Mouse (Mus musculus): ENCODE data around the gene Slc12a7. TPM values are rescaled to one million over a fixed set of nuclear protein-coding genes. Genes with fewer than 3 reads are reported as not detected.

Slc12a7 gene
- polyA plus RNA-seq (2015; fragmentation: Nextera tagmentation; extraction: Ambion mirVana): 22.1 and 26.1 TPM in 2 replicates

- Histone ChIP-seq H3K4me2 (peak within 1 kb of the TSS; percentile 74), H3K27me3 (peaks cover 17% of the 10 kb centered on the region), H3K27ac (no peak within 1 kb of the TSS), H3K9ac (peak within 1 kb of the TSS; percentile 25; the same call in 1 of the 2 replicates), H3K9me3 (replicated peaks) (no peaks in the 10 kb centered on the region), H3K36me3 (no peaks in the 10 kb centered on the region), H3K4me1 (peaks cover 12% of the 10 kb centered on the region), H3K4me3 (replicated peaks) (peak within 1 kb of the TSS; percentile 40)
- peak; percentile 66 for ATAC-seq (replicated peaks; ENCODE audit: low FRiP score)
- 5% methylated on average over 47 of the region's 48 CpGs for WGBS
Observed at GRCm38 (mm10) chr13:73732742-73733700, at the start of gene Slc12a7. TSS of gene Slc12a7 (plus strand) at chr13:73733094.

GRCm38 (mm10) chr13:73683682-73684081, 49.2 kb upstream of the Slc12a7 start:
- no peak for ATAC-seq (replicated peaks; ENCODE audit: low FRiP score)
- H3K9me3 ChIP-seq (replicated peaks): no peaks in the 10 kb centered on the region
- H3K9ac ChIP-seq: no peak overlapping the region
- H3K27ac ChIP-seq: no peak overlapping the region
- 89% methylated on average over 11 of the region's 11 CpGs for WGBS
- H3K4me2 ChIP-seq: no peak overlapping the region
- no peaks in the 10 kb centered on the region for H3K36me3 ChIP-seq
- H3K4me1 ChIP-seq: peaks cover 10% of the 10 kb centered on the region; the same call in 1 of the 2 replicates
- H3K4me3 ChIP-seq (replicated peaks): no peak overlapping the region
- H3K27me3 ChIP-seq: no peaks in the 10 kb centered on the region

GRCm38 (mm10) chr13:73684412-73684811, 48.5 kb upstream of the Slc12a7 start:
- Histone ChIP-seq H3K4me2 (no peak overlapping the region), H3K9ac (no peak overlapping the region), H3K4me3 (replicated peaks) (no peak overlapping the region), H3K9me3 (replicated peaks) (no peaks in the 10 kb centered on the region), H3K27ac (no peak overlapping the region), H3K36me3 (no peaks in the 10 kb centered on the region), H3K4me1 (peaks cover 7% of the 10 kb centered on the region; the same call in 1 of the 2 replicates), H3K27me3 (no peaks in the 10 kb centered on the region)
- 59% methylated on average over 1 of the region's 1 CpGs for WGBS
- no peak for ATAC-seq (replicated peaks; ENCODE audit: low FRiP score)

GRCm38 (mm10) chr13:73685502-73685901, 47.4 kb upstream of the Slc12a7 start:
- no peaks in the 10 kb centered on the region for H3K27me3 ChIP-seq
- no peaks in the 10 kb centered on the region for H3K4me1 ChIP-seq
- no peaks in the 10 kb centered on the region for H3K9me3 ChIP-seq (replicated peaks)
- no peak overlapping the region for H3K4me2 ChIP-seq
- WGBS: 80% methylated on average over 6 of the region's 6 CpGs
- H3K27ac ChIP-seq: no peak overlapping the region
- H3K36me3 ChIP-seq: no peaks in the 10 kb centered on the region
- ATAC-seq (replicated peaks; ENCODE audit: low FRiP score): no peak
- no peak overlapping the region for H3K9ac ChIP-seq
- no peak overlapping the region for H3K4me3 ChIP-seq (replicated peaks)

- Histone ChIP-seq H3K36me3 (no peaks in the 10 kb centered on the region), H3K27ac (no peak overlapping the region), H3K4me2 (no peak overlapping the region), H3K9ac (no peak overlapping the region), H3K9me3 (replicated peaks) (no peaks in the 10 kb centered on the region), H3K4me3 (replicated peaks) (no peak overlapping the region), H3K4me1 (peaks cover 10% of the 10 kb centered on the region; the same call in 1 of the 2 replicates), H3K27me3 (no peaks in the 10 kb centered on the region)
- ATAC-seq (replicated peaks; ENCODE audit: low FRiP score): no peak
- 42% methylated on average over 3 of the region's 3 CpGs for WGBS
Observed at GRCm38 (mm10) chr13:73687601-73688000, 45.3 kb upstream of the Slc12a7 start.

- Histone ChIP-seq H3K36me3 (no peaks in the 10 kb centered on the region), H3K4me3 (replicated peaks) (no peak overlapping the region), H3K27me3 (no peaks in the 10 kb centered on the region), H3K4me2 (no peak overlapping the region), H3K9ac (no peak overlapping the region), H3K27ac (no peak overlapping the region), H3K9me3 (replicated peaks) (no peaks in the 10 kb centered on the region), H3K4me1 (peaks cover 12% of the 10 kb centered on the region; the same call in 1 of the 2 replicates)
- no peak for ATAC-seq (replicated peaks; ENCODE audit: low FRiP score)
- 73% methylated on average over 4 of the region's 4 CpGs for WGBS
Observed at GRCm38 (mm10) chr13:73688934-73689333, 44.0 kb upstream of the Slc12a7 start.

- H3K4me3 ChIP-seq (replicated peaks): no peak overlapping the region
- peak; percentile 99 for ATAC-seq (replicated peaks; ENCODE audit: low FRiP score)
- peak overlapping the region; percentile 88 for H3K27ac ChIP-seq
- H3K27me3 ChIP-seq: no peaks in the 10 kb centered on the region
- H3K36me3 ChIP-seq: no peaks in the 10 kb centered on the region
- H3K4me1 ChIP-seq: peaks cover 12% of the 10 kb centered on the region; the same call in 1 of the 2 replicates
- WGBS: 21% methylated on average over 10 of the region's 10 CpGs
- H3K9ac ChIP-seq: no peak overlapping the region
- H3K9me3 ChIP-seq (replicated peaks): no peaks in the 10 kb centered on the region
- peak overlapping the region; percentile 19; the same call in 1 of the 2 replicates for H3K4me2 ChIP-seq
Observed at GRCm38 (mm10) chr13:73692249-73692868, 40.5 kb upstream of the Slc12a7 start.

- no peaks in the 10 kb centered on the region for H3K9me3 ChIP-seq (replicated peaks)
- 73% methylated on average over 2 of the region's 2 CpGs for WGBS
- ATAC-seq (replicated peaks; ENCODE audit: low FRiP score): no peak
Observed at GRCm38 (mm10) chr13:73693333-73693732, 39.6 kb upstream of the Slc12a7 start.

GRCm38 (mm10) chr13:73694972-73695371, 37.9 kb upstream of the Slc12a7 start:
- Histone ChIP-seq H3K27ac (no peak overlapping the region), H3K4me1 (peaks cover 12% of the 10 kb centered on the region; the same call in 1 of the 2 replicates), H3K36me3 (no peaks in the 10 kb centered on the region), H3K9ac (no peak overlapping the region), H3K4me3 (replicated peaks) (no peak overlapping the region), H3K27me3 (no peaks in the 10 kb centered on the region), H3K4me2 (no peak overlapping the region), H3K9me3 (replicated peaks) (no peaks in the 10 kb centered on the region)
- no peak for ATAC-seq (replicated peaks; ENCODE audit: low FRiP score)
- WGBS: 82% methylated on average over 1 of the region's 1 CpGs

More at GRCm38 (mm10) chr13:73693333-73693732, 39.6 kb upstream of the Slc12a7 start:
- Histone ChIP-seq H3K27me3 (no peaks in the 10 kb centered on the region), H3K4me1 (peaks cover 12% of the 10 kb centered on the region; the same call in 1 of the 2 replicates), H3K9ac (no peak overlapping the region), H3K4me3 (replicated peaks) (no peak overlapping the region), H3K36me3 (no peaks in the 10 kb centered on the region), H3K4me2 (no peak overlapping the region), H3K27ac (no peak overlapping the region)

- 84% methylated on average over 3 of the region's 3 CpGs for WGBS
- H3K27me3 ChIP-seq: no peaks in the 10 kb centered on the region
- H3K27ac ChIP-seq: no peak overlapping the region
- no peak overlapping the region for H3K9ac ChIP-seq
- H3K4me1 ChIP-seq: peaks cover 10% of the 10 kb centered on the region; the same call in 1 of the 2 replicates
- no peak overlapping the region for H3K4me3 ChIP-seq (replicated peaks)
- no peak for ATAC-seq (replicated peaks; ENCODE audit: low FRiP score)
- H3K4me2 ChIP-seq: no peak overlapping the region
- no peaks in the 10 kb centered on the region for H3K36me3 ChIP-seq
- no peaks in the 10 kb centered on the region for H3K9me3 ChIP-seq (replicated peaks)
Observed at GRCm38 (mm10) chr13:73696529-73696928, 36.4 kb upstream of the Slc12a7 start.

- Histone ChIP-seq H3K27me3 (no peaks in the 10 kb centered on the region), H3K9ac (no peak overlapping the region), H3K9me3 (replicated peaks) (no peaks in the 10 kb centered on the region), H3K4me1 (no peaks in the 10 kb centered on the region), H3K27ac (no peak overlapping the region), H3K4me3 (replicated peaks) (no peak overlapping the region), H3K4me2 (no peak overlapping the region), H3K36me3 (no peaks in the 10 kb centered on the region)
- ATAC-seq (replicated peaks; ENCODE audit: low FRiP score): no peak
- 88% methylated on average over 6 of the region's 6 CpGs for WGBS
Observed at GRCm38 (mm10) chr13:73699714-73700113, 33.2 kb upstream of the Slc12a7 start.

GRCm38 (mm10) chr13:73700554-73700953, 32.3 kb upstream of the Slc12a7 start:
- no peak overlapping the region for H3K4me3 ChIP-seq (replicated peaks)
- H3K4me2 ChIP-seq: no peak overlapping the region
- H3K4me1 ChIP-seq: no peaks in the 10 kb centered on the region
- H3K9ac ChIP-seq: no peak overlapping the region
- no peaks in the 10 kb centered on the region for H3K36me3 ChIP-seq
- ATAC-seq (replicated peaks; ENCODE audit: low FRiP score): no peak
- no peaks in the 10 kb centered on the region for H3K27me3 ChIP-seq
- no peak overlapping the region for H3K27ac ChIP-seq
- no peaks in the 10 kb centered on the region for H3K9me3 ChIP-seq (replicated peaks)
- 85% methylated on average over 12 of the region's 12 CpGs for WGBS
